Mouse (Mus musculus) MEL (cell line): ENCODE measurements at regions not wholly inside any gene's neighbourhood (a gene's known extent, or its start where the extent isn't known, plus 50 kb on each side); places are given as distances from the start of the nearest gene placed in this dataset.
A peak's percentile ranks its signal among the peaks of the same experiment; 100 is the strongest.

ENCODE experiments used
- DNase-seq: peaks from one replicate; pipeline ENCODE4 v3.0.0; 2011; ENCODE audit warnings: low read depth, low spot score
- H3K27ac ChIP-seq: 2 replicates; pipeline ENCODE4 v1.5.1; 2012; ENCODE audit warnings: low read depth, mild to moderate bottlenecking, control low read depth, low read length, moderate library complexity; ENCODE audit not compliant: control insufficient read depth
- H3K27me3 ChIP-seq, 2 experiments: fragments of 150-350 bp in 1 of 2; sonication (generic) in 1 of 2; 2 replicates each; pipeline ENCODE4 v1.6.1; 2012; ENCODE audit warnings: low read length in 2 of 2, mild to moderate bottlenecking in 2 of 2, improper control_type of control experiment in 1 of 2, moderate library complexity in 1 of 2; ENCODE audit not compliant: insufficient read depth in 2 of 2, control insufficient read depth in 1 of 2
- H3K36me3 ChIP-seq, 2 experiments: 2 replicates each; pipeline ENCODE4 v1.6.1; 2012 to 2014; ENCODE audit warnings: low read length in 2 of 2, improper control_type of control experiment in 1 of 2, inconsistent platforms in 1 of 2, mild to moderate bottlenecking in 1 of 2; ENCODE audit not compliant: insufficient read depth in 2 of 2, control insufficient read depth in 1 of 2
- H3K4me1 ChIP-seq, 2 experiments: fragments of 150-350 bp in 1 of 2; sonication (generic) in 1 of 2; 2 replicates each; pipeline ENCODE4 v1.6.1; 2012; ENCODE audit warnings: low read length in 2 of 2, improper control_type of control experiment in 1 of 2, mild to moderate bottlenecking in 1 of 2; ENCODE audit not compliant: insufficient read depth in 2 of 2, control insufficient read depth in 1 of 2
- H3K4me3 ChIP-seq, 2 experiments: fragments of 150-350 bp in 1 of 2; sonication (generic) in 1 of 2; 2 replicates each; pipeline ENCODE4 v1.5.1; 2012; ENCODE audit warnings: low read depth in 2 of 2, low read length in 2 of 2, mild to moderate bottlenecking in 2 of 2, moderate library complexity in 2 of 2, control low read depth in 1 of 2, improper control_type of control experiment in 1 of 2; ENCODE audit not compliant: control insufficient read depth in 1 of 2, insufficient read depth in 1 of 2
- H3K79me2 ChIP-seq: 2 replicates; pipeline ENCODE4 v1.6.1; 2012; ENCODE audit warnings: mild to moderate bottlenecking, low read length, moderate library complexity; ENCODE audit not compliant: control insufficient read depth, poor library complexity, insufficient read depth
- H3K9ac ChIP-seq: 2 replicates; pipeline ENCODE4 v1.6.1; 2012; ENCODE audit warnings: low read depth, mild to moderate bottlenecking, control low read depth, low read length, moderate library complexity; ENCODE audit not compliant: control insufficient read depth, poor library complexity, severe bottlenecking
- H3K9me3 ChIP-seq: fragments of 150-350 bp; sonication (generic); replicated peaks from 2 replicates; pipeline ENCODE4 v1.6.1; 2012; ENCODE audit warnings: mild to moderate bottlenecking, low read length, improper control_type of control experiment, moderate library complexity; ENCODE audit not compliant: insufficient read depth
- BHLHE40 ChIP-seq: IDR thresholded peaks from 2 replicates; pipeline ENCODE4 v1.6.1; 2012; ENCODE audit warnings: low read depth, mild to moderate bottlenecking, inconsistent platforms, low read length, improper control_type of control experiment, borderline replicate concordance
- CHD1 ChIP-seq: IDR thresholded peaks from 2 replicates; pipeline ENCODE4 v1.6.1; 2012; ENCODE audit warnings: low read depth, mild to moderate bottlenecking, inconsistent platforms, low read length, improper control_type of control experiment
- CHD2 ChIP-seq: IDR thresholded peaks from 2 replicates; pipeline ENCODE4 v1.6.1; 2011; ENCODE audit warnings: low read length, improper control_type of control experiment
- CTCF ChIP-seq, 3 experiments: IDR thresholded peaks in 2 of 3; conservative IDR thresholded peaks in 1 of 3; 2 replicates each; pipeline ENCODE4 v1.5.1; 2011 to 2012; ENCODE audit warnings: low read length in 3 of 3, low read depth in 2 of 3, mild to moderate bottlenecking in 2 of 3, improper control_type of control experiment in 1 of 3, inconsistent platforms in 1 of 3, mixed read lengths in 1 of 3, moderate library complexity in 1 of 3; ENCODE audit not compliant: control insufficient read depth in 1 of 3, insufficient read depth in 1 of 3, poor library complexity in 1 of 3, severe bottlenecking in 1 of 3
- EP300 ChIP-seq, 2 experiments: IDR thresholded peaks; 2 replicates each; pipeline ENCODE4 v1.6.1; 2011; ENCODE audit warnings: improper control_type of control experiment in 2 of 2, low read length in 2 of 2, low read depth in 1 of 2, mild to moderate bottlenecking in 1 of 2
- GABPA ChIP-seq: IDR thresholded peaks from 2 replicates; pipeline ENCODE4 v1.6.1; 2012; ENCODE audit warnings: low read depth, mild to moderate bottlenecking, inconsistent platforms, low read length, improper control_type of control experiment, moderate library complexity
- HCFC1 ChIP-seq: IDR thresholded peaks from 2 replicates; pipeline ENCODE4 v1.6.1; 2012; ENCODE audit warnings: low read depth, mild to moderate bottlenecking, inconsistent platforms, low read length, improper control_type of control experiment, moderate library complexity
- MAFK ChIP-seq: IDR thresholded peaks from 2 replicates; pipeline ENCODE4 v1.6.1; 2011; ENCODE audit warnings: low read depth, mild to moderate bottlenecking, low read length, improper control_type of control experiment, borderline replicate concordance
- MAX ChIP-seq: IDR thresholded peaks from 2 replicates; pipeline ENCODE4 v1.6.1; 2011; ENCODE audit warnings: low read length, improper control_type of control experiment
- MAZ ChIP-seq: IDR thresholded peaks from 2 replicates; pipeline ENCODE4 v1.6.1; 2012; ENCODE audit warnings: low read depth, mild to moderate bottlenecking, inconsistent platforms, low read length, improper control_type of control experiment
- MXI1 ChIP-seq: IDR thresholded peaks from 2 replicates; pipeline ENCODE4 v1.6.1; 2011; ENCODE audit warnings: mild to moderate bottlenecking, low read depth, low read length, improper control_type of control experiment
- MYB ChIP-seq: IDR thresholded peaks from 2 replicates; pipeline ENCODE4 v1.6.1; 2011; ENCODE audit warnings: mild to moderate bottlenecking, low read depth, low read length, improper control_type of control experiment
- MYC ChIP-seq: IDR thresholded peaks from 2 replicates; pipeline ENCODE4 v1.6.1; 2011; ENCODE audit warnings: low read depth, mild to moderate bottlenecking, low read length, improper control_type of control experiment, moderate library complexity
- NELFE ChIP-seq: IDR thresholded peaks from 2 replicates; pipeline ENCODE4 v1.6.1; 2011; ENCODE audit warnings: low read depth, low read length, improper control_type of control experiment
- NRF1 ChIP-seq: IDR thresholded peaks from 2 replicates; pipeline ENCODE4 v1.6.1; 2014; ENCODE audit warnings: low read depth, mild to moderate bottlenecking, inconsistent platforms, low read length, improper control_type of control experiment, moderate library complexity; ENCODE audit not compliant: poor library complexity, insufficient read depth, severe bottlenecking
- POLR2A ChIP-seq, 2 experiments: IDR thresholded peaks; 2 replicates each; pipeline ENCODE4 v1.6.1; 2011 to 2012; ENCODE audit warnings: low read length in 2 of 2, mild to moderate bottlenecking in 2 of 2, control low read depth in 1 of 2, improper control_type of control experiment in 1 of 2, low read depth in 1 of 2, moderate library complexity in 1 of 2; ENCODE audit not compliant: control insufficient read depth in 1 of 2, insufficient read depth in 1 of 2, poor library complexity in 1 of 2
- POLR2AphosphoS2 ChIP-seq: IDR thresholded peaks from 2 replicates; pipeline ENCODE4 v1.6.1; 2011; ENCODE audit warnings: low read length, improper control_type of control experiment
- POLR2AphosphoS5 ChIP-seq: IDR thresholded peaks from 2 replicates; pipeline ENCODE4 v1.6.1; 2012; ENCODE audit warnings: low read depth, borderline replicate concordance, mild to moderate bottlenecking, inconsistent platforms, low read length, moderate library complexity, mixed read lengths
- RAD21 ChIP-seq: IDR thresholded peaks from 2 replicates; pipeline ENCODE4 v1.6.1; 2011; ENCODE audit warnings: mild to moderate bottlenecking, low read depth, low read length, improper control_type of control experiment
- SIN3A ChIP-seq: IDR thresholded peaks from 2 replicates; pipeline ENCODE4 v1.6.1; 2012; ENCODE audit warnings: low read length, improper control_type of control experiment, inconsistent platforms
- SMC3 ChIP-seq: IDR thresholded peaks from 2 replicates; pipeline ENCODE4 v1.6.1; 2011; ENCODE audit warnings: low read depth, low read length, improper control_type of control experiment
- TAL1 ChIP-seq: IDR thresholded peaks from 2 replicates; pipeline ENCODE4 v1.6.1; 2012; ENCODE audit warnings: mild to moderate bottlenecking, inconsistent platforms, low read length, moderate library complexity, mixed read lengths
- TBP ChIP-seq: IDR thresholded peaks from 2 replicates; pipeline ENCODE4 v1.8.0; 2011; ENCODE audit warnings: low read depth, low read length, improper control_type of control experiment
- TCF12 ChIP-seq: IDR thresholded peaks from 2 replicates; pipeline ENCODE4 v1.6.1; 2014; ENCODE audit warnings: low read depth, mild to moderate bottlenecking, inconsistent platforms, low read length, improper control_type of control experiment, moderate library complexity
- UBTF ChIP-seq: IDR thresholded peaks from 2 replicates; pipeline ENCODE4 v1.6.1; 2012; ENCODE audit warnings: low read depth, mild to moderate bottlenecking, inconsistent platforms, low read length, improper control_type of control experiment, moderate library complexity, borderline replicate concordance; ENCODE audit not compliant: insufficient read depth
- USF1 ChIP-seq: IDR thresholded peaks from 2 replicates; pipeline ENCODE4 v1.6.1; 2014; ENCODE audit warnings: low read depth, mild to moderate bottlenecking, inconsistent platforms, low read length, improper control_type of control experiment, moderate library complexity
- ZC3H11A ChIP-seq: IDR thresholded peaks from 2 replicates; pipeline ENCODE4 v1.6.1; 2012; ENCODE audit warnings: low read depth, mild to moderate bottlenecking, inconsistent platforms, low read length, improper control_type of control experiment
- ZKSCAN1 ChIP-seq: IDR thresholded peaks from 2 replicates; pipeline ENCODE4 v1.6.1; 2012; ENCODE audit warnings: low read depth, mild to moderate bottlenecking, inconsistent platforms, low read length, improper control_type of control experiment, moderate library complexity
- ZMIZ1 ChIP-seq: IDR thresholded peaks from 2 replicates; pipeline ENCODE4 v1.6.1; 2012; ENCODE audit warnings: low read depth, mild to moderate bottlenecking, inconsistent platforms, low read length, improper control_type of control experiment, moderate library complexity

DNA sequence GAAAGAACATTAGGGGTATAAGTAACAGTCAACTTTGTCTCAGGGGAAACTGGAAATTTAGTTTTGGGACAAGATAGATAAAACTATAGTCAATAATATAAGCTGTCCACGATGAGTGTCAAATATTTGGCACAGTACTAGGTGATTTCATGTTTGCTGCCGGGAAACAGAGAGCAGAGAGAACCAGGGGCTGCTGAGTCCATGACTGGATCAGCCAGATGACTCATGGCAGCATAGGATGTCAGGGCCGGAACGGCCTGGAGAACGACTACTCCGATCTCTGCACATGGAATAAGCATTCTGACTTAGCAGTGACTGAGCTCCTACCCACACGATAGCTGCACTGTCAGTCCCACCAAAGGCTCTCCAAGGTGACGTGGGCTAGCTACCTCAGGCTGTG lies 197.6 kb upstream of the Bmper start:
- H3K27ac ChIP-seq: no peak overlapping the region
- no peak overlapping the region for H3K4me3 ChIP-seq
- H3K79me2 ChIP-seq: no peaks in the 10 kb centered on the region
- no peaks in the 10 kb centered on the region for H3K4me1 ChIP-seq
- H3K9ac ChIP-seq: no peak overlapping the region
- 0 out of 4 replicates have a peak, but pooled peaks cover 0 to 1% of the 10 kb centered on the region in 2 experiments for H3K27me3 ChIP-seq
- no peak for DNase-seq
- H3K9me3 ChIP-seq: no peaks in the 10 kb centered on the region
- TF ChIP-seq USF1 (no peak), SIN3A (no peak), MYB (no peak), POLR2A (IDR thresholded peaks at IDR 0.05; ENCODE audit: control insufficient read depth in 1 of 2, insufficient read depth in 1 of 2, low read depth in 1 of 2, low read length in 2 of 2, poor library complexity in 1 of 2) (no peak), EP300 (IDR thresholded peaks at IDR 0.05; ENCODE audit: low read depth in 1 of 2, low read length in 2 of 2) (no peak), MAX (no peak), BHLHE40 (no peak), RAD21 (no peak), MXI1 (no peak), CHD2 (no peak), CTCF (IDR thresholded peaks at IDR 0.05 in 2 of 3, conservative IDR thresholded peaks at IDR 0.05 in 1 of 3; ENCODE audit: control insufficient read depth in 1 of 3, insufficient read depth in 1 of 3, low read depth in 2 of 3, low read length in 3 of 3, poor library complexity in 1 of 3, severe bottlenecking in 1 of 3) (no peak), SMC3 (no peak), TCF12 (no peak), ZMIZ1 (no peak)
- H3K36me3 ChIP-seq: no peaks in the 10 kb centered on the region

DNA sequence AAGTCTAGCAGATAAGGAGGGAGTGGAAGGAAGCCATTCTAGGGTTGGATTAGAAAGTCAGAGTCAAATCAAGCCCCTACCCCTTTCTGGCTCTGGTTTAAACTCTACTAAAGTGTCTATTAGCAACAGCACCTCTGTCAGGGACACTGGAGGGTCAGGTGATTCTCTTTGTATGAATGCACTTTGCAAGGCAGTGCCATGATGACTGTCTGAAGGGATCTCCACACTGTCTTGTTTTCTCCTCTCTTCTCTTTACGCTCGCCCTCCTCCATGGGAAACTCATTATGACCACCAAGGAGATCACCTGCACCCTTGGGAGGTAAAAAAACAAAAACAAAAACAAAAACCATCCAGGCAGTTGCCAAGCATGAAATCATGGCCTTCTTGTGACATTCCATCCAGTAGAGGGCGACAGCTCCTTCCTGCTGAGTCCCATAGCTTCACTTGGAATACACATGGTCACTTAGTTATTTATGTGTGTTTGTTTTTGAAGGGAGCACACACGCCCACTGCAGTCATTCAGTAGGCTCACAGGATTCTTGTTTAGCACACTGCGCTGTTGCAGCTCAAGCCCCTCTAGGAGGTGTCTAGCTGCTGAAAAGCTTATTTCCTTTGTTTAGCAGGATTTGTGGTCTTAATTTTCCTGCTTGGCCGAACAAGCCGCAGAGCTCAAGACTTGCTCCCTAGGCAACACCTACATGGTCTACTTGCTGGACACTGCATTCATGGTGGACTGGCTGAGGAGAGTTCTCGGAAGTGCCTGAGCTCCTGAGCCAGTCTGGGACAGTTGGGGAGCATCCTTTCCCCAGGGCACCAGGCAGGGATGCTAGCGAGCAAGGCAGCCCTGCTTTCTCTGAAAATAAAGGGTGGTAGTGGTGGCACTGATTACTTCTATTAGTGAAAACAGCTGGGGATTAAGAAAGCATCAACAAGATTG lies 195.2 kb upstream of the Bmper start:
- Histone ChIP-seq H3K36me3 (no peaks in the 10 kb centered on the region), H3K27ac (no peak overlapping the region), H3K4me1 (no peaks in the 10 kb centered on the region), H3K27me3 (no peaks in the 10 kb centered on the region), H3K9ac (no peak overlapping the region), H3K79me2 (no peaks in the 10 kb centered on the region), H3K4me3 (no peak overlapping the region), H3K9me3 (no peaks in the 10 kb centered on the region)
- peak; percentile 52 for DNase-seq
- peak; percentile 59 for TF ChIP-seq ZC3H11A
- TF ChIP-seq CHD2: no peak
- TF ChIP-seq MYC: no peak
- no peak for TF ChIP-seq ZKSCAN1
- no peak for TF ChIP-seq TCF12
- TF ChIP-seq CTCF (IDR thresholded peaks at IDR 0.05 in 2 of 3, conservative IDR thresholded peaks at IDR 0.05 in 1 of 3; ENCODE audit: control insufficient read depth in 1 of 3, insufficient read depth in 1 of 3, low read depth in 2 of 3, low read length in 3 of 3, poor library complexity in 1 of 3, severe bottlenecking in 1 of 3): peak; percentile 67 to 77 (median 72)
- TF ChIP-seq MAZ: no peak
- no peak for TF ChIP-seq POLR2A (IDR thresholded peaks at IDR 0.05; ENCODE audit: control insufficient read depth in 1 of 2, insufficient read depth in 1 of 2, low read depth in 1 of 2, low read length in 2 of 2, poor library complexity in 1 of 2)
- TF ChIP-seq NELFE: no peak
- no peak for TF ChIP-seq TAL1
- no peak for TF ChIP-seq HCFC1
- TF ChIP-seq SIN3A: no peak
- TF ChIP-seq POLR2AphosphoS5: no peak
- TF ChIP-seq GABPA: no peak
- TF ChIP-seq POLR2AphosphoS2: no peak
- TF ChIP-seq NRF1: no peak
- no peak for TF ChIP-seq UBTF
- no peak for TF ChIP-seq BHLHE40
- TF ChIP-seq MAFK: no peak
- TF ChIP-seq TBP: no peak
- peak; percentile 64 for TF ChIP-seq RAD21
- TF ChIP-seq USF1: no peak
- TF ChIP-seq CHD1: no peak
